Mouse (Mus musculus): ENCODE measurements at regions not wholly inside any gene's neighbourhood (a gene's known extent, or its start where the extent isn't known, plus 50 kb on each side); places are given as distances from the start of the nearest gene placed in this dataset.

DNA sequence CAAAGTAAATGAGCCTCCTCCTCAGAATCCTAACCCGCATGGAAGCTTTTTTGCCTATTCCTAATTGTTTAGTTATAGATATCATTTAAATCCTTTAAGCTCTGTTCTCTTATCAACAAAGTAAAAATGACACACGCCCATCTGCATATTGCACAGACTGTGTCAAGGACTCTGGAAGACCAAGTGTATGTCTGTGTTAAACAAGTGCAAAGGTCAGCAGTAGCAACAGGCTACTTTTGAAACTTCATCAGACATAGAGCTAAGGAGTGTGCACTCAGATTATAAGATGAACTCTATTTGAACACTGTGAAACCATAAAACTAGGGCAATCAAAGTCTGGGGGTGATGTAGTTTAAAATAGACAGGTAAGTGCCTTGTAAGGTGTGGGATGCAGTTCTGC is 228.3 kb downstream of the Kcna4 start:
- TF ChIP-seq ZC3H11A (IDR thresholded peaks at IDR 0.05; ENCODE audit: borderline replicate concordance, low read depth, low read length), result no peak
- TF ChIP-seq HCFC1 (IDR thresholded peaks at IDR 0.05; ENCODE audit: borderline replicate concordance, insufficient read depth, low read length), result no peak
- no peak for TF ChIP-seq ZNF384 (IDR thresholded peaks at IDR 0.05; ENCODE audit: low read depth, low read length)
- no peak for TF ChIP-seq MAFK (IDR thresholded peaks at IDR 0.05; ENCODE audit: insufficient read depth, low read depth, low read length)
- no peak for TF ChIP-seq CHD2 (IDR thresholded peaks at IDR 0.05; ENCODE audit: low read depth, low read length)
- no peak overlapping the region for H3K27ac ChIP-seq (ENCODE audit: insufficient read depth, low read depth, low read length, poor library complexity, severe bottlenecking)
- no peaks in the 10 kb centered on the region for H3K9me3 ChIP-seq (ENCODE audit: control insufficient read depth, insufficient read depth, low read depth, low read length)
- no peak overlapping the region for H3K4me3 ChIP-seq (ENCODE audit: insufficient read depth in 1 of 2, low read depth in 1 of 2, low read length in 2 of 2, poor library complexity in 1 of 2, severe bottlenecking in 1 of 2)
- H3K36me3 ChIP-seq (ENCODE audit: control insufficient read depth, insufficient read depth, low read length, poor library complexity, severe bottlenecking), result no peaks in the 10 kb centered on the region
- in situ Hi-C loops (cut with MboI; ENCODE audit: low sequenced_read_pairs in 2 of 2, unreplicated experiment in 2 of 2), result no loop called here
- H3K9ac ChIP-seq (ENCODE audit: insufficient read depth, low read depth, low read length, poor library complexity, severe bottlenecking), result no peak overlapping the region
- H3K4me1 ChIP-seq (ENCODE audit: control insufficient read depth in 2 of 2, insufficient read depth in 2 of 2, low read length in 2 of 2, poor library complexity in 1 of 2), result no peaks in the 10 kb centered on the region; a peak in 1 of 4 replicates
- no peak for DNase-seq (ENCODE audit: low read depth, low spot score)

DNA sequence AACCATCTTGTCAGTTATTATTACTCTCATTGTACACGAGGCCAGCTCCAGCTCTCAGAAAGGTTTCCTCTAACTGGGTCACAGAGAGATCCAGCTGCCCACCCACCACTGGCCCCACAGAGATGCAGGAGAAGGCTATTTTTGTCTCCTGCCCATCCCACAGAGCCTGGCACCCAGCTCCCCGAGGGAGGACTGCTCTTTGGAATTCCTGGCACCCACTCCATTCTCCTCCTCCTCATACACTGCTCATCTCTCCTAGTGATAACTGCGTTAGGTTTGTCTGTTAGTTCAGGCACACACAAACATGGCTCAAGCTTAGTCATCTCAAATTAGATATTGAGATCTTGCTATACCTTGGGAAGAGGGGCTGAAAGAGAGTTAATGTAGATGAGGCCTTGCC is 228.9 kb downstream of the Kcna4 start:
- TF ChIP-seq CHD2 (IDR thresholded peaks at IDR 0.05; ENCODE audit: low read depth, low read length) (no peak), HCFC1 (IDR thresholded peaks at IDR 0.05; ENCODE audit: borderline replicate concordance, insufficient read depth, low read length) (no peak), MAFK (IDR thresholded peaks at IDR 0.05; ENCODE audit: insufficient read depth, low read depth, low read length) (no peak), ZNF384 (IDR thresholded peaks at IDR 0.05; ENCODE audit: low read depth, low read length) (no peak), ZC3H11A (IDR thresholded peaks at IDR 0.05; ENCODE audit: borderline replicate concordance, low read depth, low read length) (no peak)
- no peaks in the 10 kb centered on the region for H3K9me3 ChIP-seq (ENCODE audit: control insufficient read depth, insufficient read depth, low read depth, low read length)
- DNase-seq (ENCODE audit: low read depth, low spot score), result no peak

DNA sequence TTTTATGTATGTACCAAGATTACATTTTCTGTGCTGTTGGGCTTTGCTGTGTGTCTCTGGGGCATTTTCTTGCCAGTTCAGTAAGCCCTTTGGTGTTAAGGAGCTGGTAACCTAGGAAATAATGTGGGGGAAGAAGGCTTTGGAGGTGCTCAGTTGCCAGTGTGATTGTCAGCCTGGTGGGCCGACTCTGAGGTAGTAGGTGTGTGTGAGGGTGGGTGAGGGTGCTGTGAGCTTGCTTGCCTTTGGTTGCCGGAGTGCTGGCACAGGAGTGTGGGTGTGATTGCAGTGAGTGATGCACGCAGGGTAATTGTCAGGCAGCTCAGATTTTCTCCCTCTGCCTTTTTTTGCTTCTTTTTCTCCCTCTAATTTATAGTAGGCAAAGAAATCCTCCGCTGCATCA is 229.3 kb downstream of the Kcna4 start:
- Histone ChIP-seq H3K9ac (ENCODE audit: insufficient read depth, low read depth, low read length, poor library complexity, severe bottlenecking) (no peak overlapping the region), H3K36me3 (ENCODE audit: control insufficient read depth, insufficient read depth, low read length, poor library complexity, severe bottlenecking) (no peaks in the 10 kb centered on the region), H3K4me1 (ENCODE audit: control insufficient read depth in 2 of 2, insufficient read depth in 2 of 2, low read length in 2 of 2, poor library complexity in 1 of 2) (no peaks in the 10 kb centered on the region; a peak in 1 of 4 replicates), H3K4me3 (ENCODE audit: insufficient read depth in 1 of 2, low read depth in 1 of 2, low read length in 2 of 2, poor library complexity in 1 of 2, severe bottlenecking in 1 of 2) (no peak overlapping the region), H3K9me3 (ENCODE audit: control insufficient read depth, insufficient read depth, low read depth, low read length) (no peaks in the 10 kb centered on the region), H3K27ac (ENCODE audit: insufficient read depth, low read depth, low read length, poor library complexity, severe bottlenecking) (no peak overlapping the region)
- in situ Hi-C loops (cut with MboI; ENCODE audit: low sequenced_read_pairs in 2 of 2, unreplicated experiment in 2 of 2), result no loop called here
- TF ChIP-seq ZNF384 (IDR thresholded peaks at IDR 0.05; ENCODE audit: low read depth, low read length), result no peak
- TF ChIP-seq ZC3H11A (IDR thresholded peaks at IDR 0.05; ENCODE audit: borderline replicate concordance, low read depth, low read length), result no peak
- no peak for TF ChIP-seq MAFK (IDR thresholded peaks at IDR 0.05; ENCODE audit: insufficient read depth, low read depth, low read length)
- no peak for TF ChIP-seq HCFC1 (IDR thresholded peaks at IDR 0.05; ENCODE audit: borderline replicate concordance, insufficient read depth, low read length)
- no peak for TF ChIP-seq CHD2 (IDR thresholded peaks at IDR 0.05; ENCODE audit: low read depth, low read length)
- DNase-seq (ENCODE audit: low read depth, low spot score), result no peak

More for the DNA sequence above, 228.9 kb downstream of the Kcna4 start:
- H3K27ac ChIP-seq (ENCODE audit: insufficient read depth, low read depth, low read length, poor library complexity, severe bottlenecking), result no peak overlapping the region
- in situ Hi-C loops (cut with MboI; ENCODE audit: low sequenced_read_pairs in 2 of 2, unreplicated experiment in 2 of 2), result no loop called here
- no peak overlapping the region for H3K9ac ChIP-seq (ENCODE audit: insufficient read depth, low read depth, low read length, poor library complexity, severe bottlenecking)
- no peak overlapping the region for H3K4me3 ChIP-seq (ENCODE audit: insufficient read depth in 1 of 2, low read depth in 1 of 2, low read length in 2 of 2, poor library complexity in 1 of 2, severe bottlenecking in 1 of 2)
- H3K4me1 ChIP-seq (ENCODE audit: control insufficient read depth in 2 of 2, insufficient read depth in 2 of 2, low read length in 2 of 2, poor library complexity in 1 of 2), result no peaks in the 10 kb centered on the region; a peak in 1 of 4 replicates
- H3K36me3 ChIP-seq (ENCODE audit: control insufficient read depth, insufficient read depth, low read length, poor library complexity, severe bottlenecking), result no peaks in the 10 kb centered on the region

DNA sequence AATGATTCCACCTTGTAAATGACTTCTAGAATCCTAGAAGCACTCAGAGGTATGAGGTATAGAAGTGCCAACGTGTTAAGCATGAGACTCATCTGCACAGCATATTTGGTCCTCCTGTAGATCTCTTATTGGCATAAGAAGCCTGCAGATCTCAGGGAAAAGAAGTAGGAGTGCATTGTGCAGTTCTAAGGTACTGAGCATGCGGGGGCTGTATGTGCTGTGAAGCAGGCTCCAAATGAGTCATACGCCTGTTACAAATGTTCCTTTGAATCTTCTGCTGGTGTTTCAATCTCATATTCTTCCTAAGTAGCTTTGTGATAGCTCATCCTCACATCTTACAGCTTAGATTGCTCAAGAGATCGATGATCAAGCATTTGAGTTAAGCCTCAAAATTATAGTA is 252.7 kb downstream of the Kcna4 start:
- no peak for DNase-seq (ENCODE audit: low read depth, low spot score)
- no peak overlapping the region for H3K27ac ChIP-seq (ENCODE audit: insufficient read depth, low read depth, low read length, poor library complexity, severe bottlenecking)
- TF ChIP-seq ZC3H11A (IDR thresholded peaks at IDR 0.05; ENCODE audit: borderline replicate concordance, low read depth, low read length) (no peak), ZNF384 (IDR thresholded peaks at IDR 0.05; ENCODE audit: low read depth, low read length) (no peak), CHD2 (IDR thresholded peaks at IDR 0.05; ENCODE audit: low read depth, low read length) (no peak), MAFK (IDR thresholded peaks at IDR 0.05; ENCODE audit: insufficient read depth, low read depth, low read length) (no peak), HCFC1 (IDR thresholded peaks at IDR 0.05; ENCODE audit: borderline replicate concordance, insufficient read depth, low read length) (no peak)
- no peaks in the 10 kb centered on the region for H3K36me3 ChIP-seq (ENCODE audit: control insufficient read depth, insufficient read depth, low read length, poor library complexity, severe bottlenecking)
- H3K9me3 ChIP-seq (ENCODE audit: control insufficient read depth, insufficient read depth, low read depth, low read length), result no peaks in the 10 kb centered on the region
- H3K9ac ChIP-seq (ENCODE audit: insufficient read depth, low read depth, low read length, poor library complexity, severe bottlenecking), result no peak overlapping the region
- H3K4me3 ChIP-seq (ENCODE audit: insufficient read depth in 1 of 2, low read depth in 1 of 2, low read length in 2 of 2, poor library complexity in 1 of 2, severe bottlenecking in 1 of 2), result no peak overlapping the region
- no peaks in the 10 kb centered on the region for H3K4me1 ChIP-seq (ENCODE audit: control insufficient read depth in 2 of 2, insufficient read depth in 2 of 2, low read length in 2 of 2, poor library complexity in 1 of 2)
- in situ Hi-C loops (cut with MboI; ENCODE audit: low sequenced_read_pairs in 2 of 2, unreplicated experiment in 2 of 2), result no loop called here

DNA sequence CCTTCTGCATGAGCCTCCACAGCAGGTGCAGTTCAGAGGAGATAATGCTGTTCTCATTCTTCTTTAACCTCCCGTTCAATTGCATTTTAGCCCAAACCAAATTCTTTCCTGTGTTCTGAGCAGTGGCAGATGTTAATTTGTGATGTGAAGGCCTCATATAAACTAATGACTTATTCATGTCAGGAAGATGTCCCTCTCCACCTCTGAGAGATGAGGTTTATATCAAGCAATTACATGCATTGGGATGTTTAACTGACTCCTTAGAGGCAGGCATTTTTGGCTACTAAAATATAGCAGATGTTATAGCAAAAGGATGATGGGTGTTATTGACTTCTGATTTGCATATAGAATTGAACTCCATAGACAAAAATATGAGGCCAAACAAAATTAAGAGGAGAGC is 262.1 kb downstream of the Kcna4 start:
- no peaks in the 10 kb centered on the region for H3K36me3 ChIP-seq (ENCODE audit: control insufficient read depth, insufficient read depth, low read length, poor library complexity, severe bottlenecking)

More for the DNA sequence above, 262.1 kb downstream of the Kcna4 start:
- no peak overlapping the region for H3K9ac ChIP-seq (ENCODE audit: insufficient read depth, low read depth, low read length, poor library complexity, severe bottlenecking)
- no peak overlapping the region for H3K27ac ChIP-seq (ENCODE audit: insufficient read depth, low read depth, low read length, poor library complexity, severe bottlenecking)
- H3K4me3 ChIP-seq (ENCODE audit: insufficient read depth in 1 of 2, low read depth in 1 of 2, low read length in 2 of 2, poor library complexity in 1 of 2, severe bottlenecking in 1 of 2), result no peak overlapping the region
- H3K9me3 ChIP-seq (ENCODE audit: control insufficient read depth, insufficient read depth, low read depth, low read length), result no peaks in the 10 kb centered on the region
- H3K4me1 ChIP-seq (ENCODE audit: control insufficient read depth in 2 of 2, insufficient read depth in 2 of 2, low read length in 2 of 2, poor library complexity in 1 of 2), result no peaks in the 10 kb centered on the region
- no peak for DNase-seq (ENCODE audit: low read depth, low spot score)
- TF ChIP-seq CHD2 (IDR thresholded peaks at IDR 0.05; ENCODE audit: low read depth, low read length), result no peak
- no peak for TF ChIP-seq MAFK (IDR thresholded peaks at IDR 0.05; ENCODE audit: insufficient read depth, low read depth, low read length)
- TF ChIP-seq HCFC1 (IDR thresholded peaks at IDR 0.05; ENCODE audit: borderline replicate concordance, insufficient read depth, low read length), result no peak
- no peak for TF ChIP-seq ZC3H11A (IDR thresholded peaks at IDR 0.05; ENCODE audit: borderline replicate concordance, low read depth, low read length)
- no peak for TF ChIP-seq ZNF384 (IDR thresholded peaks at IDR 0.05; ENCODE audit: low read depth, low read length)
- in situ Hi-C loops (cut with MboI; ENCODE audit: low sequenced_read_pairs in 2 of 2, unreplicated experiment in 2 of 2), result no loop called here

Data from ES-E14 (cell line).